Mouse (Mus musculus) c-Kit-positive CD71-negative TER-119-negative erythroid progenitor cells, embryonic 14.5 days (primary cell): ENCODE measurements around the gene Camk2n1.
A peak's percentile ranks its signal among the peaks of the same experiment; 100 is the strongest.

ENCODE experiments used
- DNase-seq: peaks from one replicate; pipeline ENCODE4 v3.0.0-alpha.2; 2013; ENCODE audit warnings: low read depth

Camk2n1 gene

GRCm38 (mm10) chr4:138447827-138448602, 6.1 kb upstream of the Camk2n1 start:
- no peak for DNase-seq

DNA sequence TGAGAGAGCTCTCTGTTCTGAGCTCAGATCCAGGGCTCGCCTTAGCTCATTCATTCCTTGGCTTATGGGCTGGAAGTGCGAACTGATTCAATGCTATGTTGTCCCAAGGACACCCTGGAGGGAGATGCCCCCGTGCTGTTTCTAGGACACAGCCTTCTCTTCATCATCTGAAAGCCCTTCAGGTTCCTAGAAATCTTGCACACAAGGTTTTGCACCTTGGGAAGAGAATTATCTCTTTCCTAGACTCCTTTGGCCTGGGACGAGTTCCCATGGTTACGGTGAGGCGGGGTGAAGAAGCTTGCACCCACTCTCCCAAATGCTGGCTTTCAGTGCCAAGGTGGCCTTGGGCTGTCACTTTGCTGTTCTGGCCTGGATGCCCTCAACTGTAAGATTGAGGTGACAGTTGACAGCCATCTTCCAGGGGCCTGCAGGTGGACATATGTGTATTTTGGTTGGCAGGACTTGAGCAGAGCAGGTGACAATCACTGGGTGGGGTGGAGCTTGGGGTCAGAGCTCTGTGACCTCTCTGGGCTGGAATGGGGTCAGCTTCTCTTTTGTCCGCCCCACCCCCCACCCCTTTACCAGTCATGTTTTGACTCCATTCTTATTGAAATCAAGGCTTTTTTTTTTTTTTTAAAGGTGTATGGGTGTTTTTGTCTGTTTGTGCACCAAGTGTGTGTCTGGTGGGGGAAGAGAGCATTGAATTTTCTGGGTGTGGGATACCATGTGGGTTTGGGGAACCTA, 5.1 kb upstream of the Camk2n1 start:
- DNase-seq, result no peak

DNA sequence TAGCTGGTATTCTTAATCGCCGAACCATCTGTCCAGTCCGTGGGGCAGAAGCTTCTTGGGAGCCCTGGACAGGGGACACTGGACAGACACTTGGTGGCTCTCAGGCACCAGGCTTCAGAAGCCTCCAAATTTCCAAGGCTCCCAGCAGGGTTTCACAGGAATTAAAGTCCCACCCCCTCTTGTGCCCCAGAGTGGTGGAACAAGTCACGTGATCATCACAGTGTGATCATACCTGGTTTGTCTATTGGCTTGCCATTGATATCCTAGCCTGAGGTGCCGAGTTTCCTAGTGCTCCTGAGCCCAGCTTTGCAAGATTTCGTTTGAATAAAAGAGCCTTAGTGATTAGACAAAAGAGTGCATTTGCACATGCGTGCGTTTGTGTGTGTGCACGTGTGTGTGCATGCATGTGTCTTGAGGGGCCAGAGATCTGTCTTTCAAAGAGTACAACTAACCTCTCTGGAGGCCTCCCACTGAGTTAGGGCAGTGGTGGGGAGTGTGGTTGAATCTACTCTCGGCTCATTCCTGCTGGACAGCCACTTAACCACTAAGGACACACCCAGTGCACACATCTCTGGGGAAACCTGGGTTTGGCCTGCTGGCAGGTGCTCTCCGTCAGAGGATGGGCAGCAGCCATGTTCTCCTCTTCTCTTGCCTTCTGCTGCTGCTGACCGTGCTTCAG, 4.3 kb upstream of the Camk2n1 start:
- no peak for DNase-seq

DNA sequence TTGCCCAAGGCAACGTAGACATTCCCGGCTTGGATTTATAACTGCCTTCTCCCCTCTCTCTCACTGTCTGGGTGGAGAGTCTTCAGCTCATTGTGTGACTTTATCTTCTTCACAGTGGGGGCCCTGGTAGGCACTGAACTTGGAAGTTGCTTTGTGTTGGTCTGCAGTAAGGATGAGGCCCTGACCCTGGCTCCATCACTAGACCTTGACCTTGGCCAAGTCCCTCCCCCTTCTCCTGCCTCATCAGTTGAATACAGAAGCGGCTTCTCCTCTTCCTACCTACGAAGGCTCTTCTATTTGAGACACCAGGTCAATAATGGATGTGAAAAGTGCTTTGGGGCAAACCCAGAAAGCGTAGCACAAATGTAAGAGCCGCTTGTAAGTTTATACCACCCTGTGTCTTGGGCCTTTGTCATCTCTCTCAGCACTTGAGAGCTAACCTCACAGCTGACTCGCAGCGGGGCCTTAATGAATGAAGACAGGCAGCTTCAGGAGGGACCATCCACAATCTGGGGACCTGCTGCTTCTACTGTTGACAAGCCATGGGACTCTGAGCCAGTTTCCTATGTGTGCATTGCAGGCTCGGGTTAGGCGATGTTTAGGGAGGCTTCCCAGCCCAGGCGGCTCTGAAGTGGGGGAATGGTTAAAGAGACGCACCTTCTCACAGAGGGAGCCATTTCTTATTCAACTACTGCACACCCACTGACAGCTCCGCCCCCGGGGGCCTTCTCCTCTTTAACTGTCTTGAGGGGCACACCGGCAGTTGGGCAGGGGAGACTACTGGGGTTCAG, 1.6 kb upstream of the Camk2n1 start:
- no peak for DNase-seq

DNA sequence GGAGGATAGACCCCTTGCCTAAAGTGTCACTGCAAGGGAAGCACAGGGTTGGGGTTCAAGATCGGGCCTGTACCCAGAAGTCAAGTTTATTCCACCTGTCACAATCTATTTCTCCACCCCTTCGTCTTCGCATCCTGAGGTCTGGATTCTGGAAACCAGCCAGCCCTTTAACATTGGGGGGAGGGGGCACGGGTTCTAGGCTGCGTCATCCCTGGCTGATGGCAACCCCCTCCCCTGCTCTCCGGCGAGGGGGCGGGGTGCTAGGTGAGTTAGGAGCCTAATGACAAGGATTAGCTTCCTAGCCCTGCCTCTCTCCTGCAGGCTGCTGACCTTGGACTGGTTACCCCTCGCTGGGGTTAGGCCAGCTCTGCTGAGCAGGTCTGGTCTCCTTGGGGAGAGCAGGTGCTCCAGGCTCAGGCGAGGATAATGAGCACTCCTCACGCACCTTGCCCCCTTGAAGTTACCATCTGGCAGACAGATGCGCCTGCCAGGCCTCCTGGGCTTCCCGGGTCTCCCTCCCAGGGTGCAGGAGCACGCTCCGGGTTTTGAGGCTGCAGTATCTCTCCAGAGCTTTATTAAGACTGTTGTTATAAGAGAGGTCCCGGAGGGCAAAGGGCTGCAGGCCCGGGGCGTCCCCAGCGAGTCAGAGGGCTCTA, 889 bp upstream of the Camk2n1 start:
- DNase-seq, result no peak

DNA sequence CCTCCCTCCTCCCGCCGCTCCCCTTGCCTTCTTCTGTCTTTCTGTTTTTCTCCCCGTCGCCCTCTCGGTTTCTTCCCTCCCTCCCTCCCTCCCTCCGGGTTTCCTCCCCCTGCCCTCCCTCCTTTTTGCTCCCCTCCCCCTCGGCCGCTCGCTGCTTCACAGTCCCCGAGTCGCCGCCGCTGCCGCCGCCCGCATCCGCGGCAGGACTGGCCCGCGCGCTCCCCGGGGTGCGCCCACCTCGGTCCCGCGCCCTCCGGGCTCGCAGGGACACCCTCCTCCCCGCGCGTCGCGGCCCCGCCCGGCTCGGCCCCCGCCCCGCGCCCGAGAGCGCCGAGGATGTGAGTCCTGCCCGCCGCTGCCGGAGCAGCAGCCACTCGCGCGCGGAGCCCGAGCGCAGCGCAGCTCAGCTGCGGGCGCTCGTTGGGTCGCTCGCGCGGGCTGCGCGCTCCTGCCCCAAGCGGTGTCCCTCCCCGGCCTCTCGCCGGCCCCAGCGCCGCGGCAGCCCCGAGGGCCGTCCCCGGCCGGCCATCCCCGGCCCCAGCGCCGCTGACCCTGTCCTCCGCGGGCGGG, 542 bp downstream of the Camk2n1 start:
- DNase-seq, result no peak

- no peak for DNase-seq
These were observed 1.2 kb downstream of the Camk2n1 start for GRCm38 (mm10) chr4:138455141-138455955.

- no peak for DNase-seq
These were observed 1.8 kb downstream of the Camk2n1 start for GRCm38 (mm10) chr4:138455956-138456341.

- DNase-seq, result no peak
These were observed 2.4 kb downstream of the Camk2n1 start for GRCm38 (mm10) chr4:138456536-138456935.

GRCm38 (mm10) chr4:138457091-138457490, 3.0 kb downstream of the Camk2n1 start:
- no peak for DNase-seq

DNA sequence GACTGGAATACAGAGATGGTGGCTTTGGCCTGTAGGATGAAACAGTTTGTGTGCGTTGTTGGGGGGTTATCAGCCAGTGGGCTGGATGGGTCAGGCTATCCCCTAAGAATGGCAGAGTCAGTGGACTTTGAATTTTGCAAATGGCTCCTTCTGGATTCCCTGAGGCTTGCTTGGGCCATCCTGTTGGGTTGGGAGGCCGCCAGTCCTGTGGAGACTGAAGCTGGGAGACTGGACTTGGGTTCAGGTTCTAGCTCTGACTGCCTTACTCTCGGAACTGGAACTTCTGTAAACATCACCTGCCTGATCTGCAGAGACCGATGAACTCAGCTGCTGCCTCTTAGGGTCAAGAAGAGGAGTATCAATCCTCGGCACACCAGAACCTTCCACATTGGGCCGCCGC, 4.1 kb downstream of the Camk2n1 start:
- DNase-seq, result no peak

- no peak for DNase-seq
These were observed 4.8 kb downstream of the Camk2n1 start for GRCm38 (mm10) chr4:138458735-138459440.

GRCm38 (mm10) chr4:138459775-138460174, 5.7 kb downstream of the Camk2n1 start:
- DNase-seq, result no peak

GRCm38 (mm10) chr4:138460910-138461309, 6.8 kb downstream of the Camk2n1 start:
- no peak for DNase-seq

DNA sequence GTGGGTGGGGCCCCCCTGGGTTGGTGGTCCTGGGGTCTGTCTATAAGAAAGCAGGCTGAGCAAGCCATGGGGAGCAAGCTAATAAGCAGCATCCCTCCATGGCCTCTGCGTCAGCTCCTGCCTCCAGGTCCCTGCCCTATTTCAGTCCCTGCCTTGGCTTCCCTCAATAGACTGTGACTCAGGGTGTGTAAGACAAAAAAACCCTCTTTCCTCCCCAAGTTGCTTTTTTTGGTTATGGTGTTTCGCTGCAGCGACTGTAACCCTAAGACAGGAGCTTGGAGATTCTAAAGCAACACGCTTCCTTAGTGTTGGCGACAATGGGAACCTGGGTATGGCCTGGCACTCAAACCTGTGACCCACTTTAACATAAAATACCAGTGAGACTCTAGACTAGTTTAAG, 7.4 kb downstream of the Camk2n1 start:
- DNase-seq, result no peak

DNA sequence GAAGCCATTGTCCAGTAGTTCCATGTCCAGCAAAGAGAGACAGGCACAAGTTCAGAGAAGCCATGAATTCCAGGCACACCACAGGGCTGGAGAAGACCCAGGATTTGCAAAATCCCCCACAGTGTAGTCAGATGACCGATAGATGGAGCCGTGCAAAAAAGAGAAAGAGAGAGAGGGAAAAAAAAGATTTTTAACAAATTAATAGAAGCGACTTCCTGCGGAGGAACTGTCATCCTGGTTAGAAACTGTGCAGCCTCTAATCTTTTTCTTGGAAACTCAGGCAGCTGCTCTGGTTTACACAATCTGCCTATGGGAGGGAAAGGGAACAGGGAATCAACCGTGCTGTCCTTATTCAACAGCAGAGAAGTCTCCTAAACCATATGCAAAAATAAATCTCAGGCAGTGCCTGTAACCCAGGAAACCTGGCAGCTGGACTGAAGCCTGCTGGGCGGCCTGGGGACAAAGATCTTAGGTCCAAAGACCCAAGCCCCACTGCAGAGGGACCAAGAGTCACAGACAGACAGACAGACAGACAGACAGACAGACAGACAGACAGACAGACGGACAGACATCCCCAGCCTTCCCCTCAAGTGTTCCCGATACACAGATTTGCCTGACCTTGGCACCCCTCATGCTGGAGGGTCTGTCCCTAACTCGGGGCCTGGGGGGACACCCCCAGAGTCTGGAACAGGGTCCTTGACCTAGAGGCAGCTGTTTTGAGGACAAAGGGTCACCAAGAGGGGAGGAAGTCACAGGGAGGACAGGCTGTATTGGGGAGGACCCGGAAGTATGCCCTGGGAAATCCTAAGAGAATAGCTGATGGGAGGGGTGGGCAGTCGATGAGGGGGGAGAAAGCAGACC, 9.1 kb downstream of the Camk2n1 start:
- DNase-seq, result no peak

- peak; percentile 50 for DNase-seq
These were observed 9.8 kb downstream of the Camk2n1 start for GRCm38 (mm10) chr4:138463832-138464487.

GRCm38 (mm10) chr4:138464667-138465353, 10.7 kb downstream of the Camk2n1 start:
- no peak for DNase-seq
